Mouse (Mus musculus) bone marrow, adult 2 months (tissue): ENCODE data around the gene Myo1g. TPM values are rescaled to one million over a fixed set of nuclear protein-coding genes. Genes with fewer than 3 reads are reported as not detected.
A peak's percentile ranks its signal among the peaks of the same experiment; 100 is the strongest.

Experiments used
- H3K27ac ChIP-seq: fragments of 200-500 bp; 2 replicates; pipeline ENCODE4 v1.5.1; 2012; ENCODE audit warnings: low read depth, mild to moderate bottlenecking, control low read depth, inconsistent platforms, low read length; ENCODE audit not compliant: control insufficient read depth, poor library complexity, insufficient read depth
- H3K4me1 ChIP-seq: fragments of 200-500 bp; 2 replicates; pipeline ENCODE4 v1.6.1; 2011; ENCODE audit warnings: low read length; ENCODE audit not compliant: control insufficient read depth, insufficient read depth
- H3K4me3 ChIP-seq: fragments of 200-500 bp; replicated peaks from 2 replicates; pipeline ENCODE3; 2011; ENCODE audit warnings: mild to moderate bottlenecking, low read depth, low read length, control low read depth; ENCODE audit not compliant: control insufficient read depth
- CTCF ChIP-seq: fragments of 200-500 bp; IDR thresholded peaks from 2 replicates; pipeline ENCODE4 v1.5.1; 2011; ENCODE audit warnings: low read length, control low read depth; ENCODE audit not compliant: control insufficient read depth, insufficient read depth
- POLR2A ChIP-seq: fragments of 200-500 bp; IDR thresholded peaks from 2 replicates; pipeline ENCODE4 v1.6.1; 2011; ENCODE audit warnings: low read depth, mild to moderate bottlenecking, control low read depth, low read length, borderline replicate concordance; ENCODE audit not compliant: control insufficient read depth
- WGBS: fragments of 180-500 bp; shearing (Covaris S2); methylation state at CpG from one replicate; pipeline ENCODE4 v1.1.7; 2018; 5-methylcytosine and 5-hydroxymethylcytosine counted together
- polyA plus RNA-seq: library from polyadenylated mRNA; stranded (reverse); fragments of >200 nt; gene quantifications from 2 replicates; pipeline ENCODE4 v1.2.4, GENCODE M21; 2011; ENCODE audit warnings: low replicate concordance; ENCODE audit not compliant: missing spikeins, insufficient read depth, insufficient read length

Gene Myo1g
- polyA plus RNA-seq, 1 experiment, result 95.8 TPM

DNA sequence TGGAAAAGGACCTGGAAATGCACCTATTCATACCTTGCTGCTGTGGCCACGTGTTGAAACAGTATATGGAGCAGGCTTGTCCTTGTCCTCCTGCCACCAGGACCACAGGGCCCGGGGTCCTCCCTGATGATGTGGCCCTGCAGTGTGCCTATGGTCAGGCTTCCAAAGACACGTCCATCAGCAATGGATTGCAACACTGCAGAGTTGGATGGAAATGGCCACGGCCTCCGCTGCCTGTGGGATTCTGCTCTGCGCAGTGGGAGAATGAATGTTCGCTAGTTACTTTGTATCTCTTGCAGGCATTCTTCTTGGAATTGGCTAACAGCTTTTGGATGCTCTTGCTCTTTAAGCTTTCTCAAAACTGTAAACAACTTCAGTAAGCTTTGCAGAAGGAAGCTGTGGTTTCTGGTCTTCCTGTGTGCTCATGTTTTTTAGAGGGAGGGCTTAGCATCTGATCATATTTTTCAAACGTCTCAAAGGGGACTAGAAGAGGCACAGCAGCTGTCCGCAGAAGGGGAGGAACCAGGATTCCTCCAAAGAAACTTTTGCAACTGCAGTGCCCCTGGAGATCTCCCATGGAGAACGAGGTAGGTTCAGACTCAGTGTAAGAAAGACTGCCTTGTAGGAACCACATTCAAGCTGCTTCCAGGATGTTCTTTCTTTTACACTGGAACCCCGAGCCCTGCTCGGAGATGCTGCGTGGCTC is 40.0 kb upstream of the Myo1g start:
- peaks cover 11% of the 10 kb centered on the region for H3K4me1 ChIP-seq
- H3K27ac ChIP-seq, result peak overlapping the region; percentile 94
- WGBS, result 2% methylated on average over 13 of the region's 13 CpGs
- H3K4me3 ChIP-seq, result peak overlapping the region; percentile 88
- TF ChIP-seq POLR2A (no peak), CTCF (no peak)

DNA sequence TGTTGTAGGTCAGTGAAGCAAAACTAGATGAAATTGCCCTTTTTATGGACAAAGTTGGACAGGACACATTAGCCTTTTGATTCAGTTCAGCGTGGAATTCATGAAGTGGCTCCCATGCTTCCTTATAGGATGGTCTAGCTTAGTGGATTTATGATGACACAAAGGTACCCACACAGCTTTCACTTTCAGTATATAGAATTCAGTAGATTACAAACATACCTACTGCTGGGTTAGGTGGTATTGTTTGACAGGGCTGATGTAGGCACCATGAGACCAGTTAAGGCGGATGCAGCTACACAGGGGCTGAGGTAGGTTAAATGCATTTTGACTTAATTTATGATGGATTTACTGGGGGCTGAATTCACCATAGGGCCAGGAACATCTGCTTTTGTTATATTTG is 39.2 kb upstream of the Myo1g start:
- no peak overlapping the region; the same call in 1 of the 2 replicates for H3K27ac ChIP-seq
- peak overlapping the region; percentile 17 for H3K4me3 ChIP-seq
- 48% methylated on average over 2 of the region's 2 CpGs for WGBS
- TF ChIP-seq POLR2A (no peak), CTCF (no peak)
- peaks cover 9% of the 10 kb centered on the region for H3K4me1 ChIP-seq

DNA sequence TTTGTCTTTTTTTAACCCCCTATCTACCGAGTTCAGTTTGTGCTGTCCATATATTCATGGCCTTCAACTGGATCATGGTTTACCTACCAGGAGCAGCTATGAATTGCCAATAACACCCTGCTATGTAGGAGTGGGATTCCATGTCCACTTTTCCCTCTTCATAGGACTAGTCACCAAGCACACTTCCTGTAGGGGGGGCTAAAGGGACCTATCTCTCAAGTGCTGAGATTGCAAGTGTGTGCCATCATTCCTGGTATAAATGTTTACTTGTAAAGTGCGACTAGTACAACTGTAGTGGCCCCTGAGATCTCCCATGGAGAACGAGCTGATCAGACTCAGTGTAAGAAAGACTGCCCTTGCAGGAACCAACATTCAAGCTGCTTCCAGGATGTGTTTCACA is 37.5 kb upstream of the Myo1g start:
- Histone ChIP-seq H3K4me1 (peaks cover 8% of the 10 kb centered on the region), H3K4me3 (no peak overlapping the region), H3K27ac (no peak overlapping the region; the same call in 1 of the 2 replicates)
- WGBS, result 58% methylated on average over 3 of the region's 3 CpGs
- no peak for TF ChIP-seq CTCF
- no peak for TF ChIP-seq POLR2A

DNA sequence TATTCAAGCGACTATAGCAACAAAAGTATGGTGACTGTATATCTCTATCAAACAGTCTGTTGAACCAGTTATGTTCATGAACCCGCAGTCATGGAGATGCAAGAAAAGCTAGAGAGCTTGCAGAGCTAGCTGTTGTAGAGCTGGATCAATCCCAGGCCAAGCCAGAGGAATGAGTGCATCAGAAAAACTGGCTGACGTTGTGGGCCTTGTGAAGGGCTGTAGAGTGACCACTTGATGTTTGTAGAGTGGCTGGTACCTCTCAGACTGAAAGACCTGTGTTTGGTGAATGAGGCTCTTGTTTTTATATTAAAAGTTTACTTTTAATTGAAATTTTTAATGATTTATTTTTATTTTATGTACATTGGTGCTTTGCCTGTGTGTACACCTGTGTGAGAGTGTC is 29.4 kb upstream of the Myo1g start:
- Histone ChIP-seq H3K4me1 (no peaks in the 10 kb centered on the region; the same call in 1 of the 2 replicates), H3K27ac (no peak overlapping the region), H3K4me3 (no peak overlapping the region)
- 91% methylated on average over 3 of the region's 3 CpGs for WGBS
- no peak for TF ChIP-seq CTCF
- TF ChIP-seq POLR2A, result no peak

DNA sequence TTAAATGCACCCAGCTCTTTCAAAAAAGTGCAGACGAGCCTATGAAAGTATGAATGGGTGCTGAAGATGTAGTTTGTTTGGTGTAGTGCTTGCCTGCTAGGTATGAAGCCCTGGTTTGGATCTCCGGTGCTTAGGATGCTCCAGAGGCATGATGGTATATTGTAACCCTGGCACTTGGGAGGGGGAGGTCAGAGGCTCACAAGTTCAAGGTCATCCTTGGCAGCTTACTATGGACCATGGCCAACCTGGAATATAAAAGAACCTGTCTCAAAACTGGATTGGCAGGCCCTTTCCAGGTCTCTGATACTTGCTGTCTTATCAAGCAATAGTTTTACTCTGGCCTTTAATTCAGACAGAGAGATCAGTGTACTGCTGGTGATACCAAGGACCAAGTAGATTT is 29.0 kb upstream of the Myo1g start:
- Histone ChIP-seq H3K27ac (no peak overlapping the region), H3K4me3 (no peak overlapping the region), H3K4me1 (no peaks in the 10 kb centered on the region; the same call in 1 of the 2 replicates)
- no peak for TF ChIP-seq CTCF
- no peak for TF ChIP-seq POLR2A
- 81% methylated on average over 2 of the region's 2 CpGs for WGBS

DNA sequence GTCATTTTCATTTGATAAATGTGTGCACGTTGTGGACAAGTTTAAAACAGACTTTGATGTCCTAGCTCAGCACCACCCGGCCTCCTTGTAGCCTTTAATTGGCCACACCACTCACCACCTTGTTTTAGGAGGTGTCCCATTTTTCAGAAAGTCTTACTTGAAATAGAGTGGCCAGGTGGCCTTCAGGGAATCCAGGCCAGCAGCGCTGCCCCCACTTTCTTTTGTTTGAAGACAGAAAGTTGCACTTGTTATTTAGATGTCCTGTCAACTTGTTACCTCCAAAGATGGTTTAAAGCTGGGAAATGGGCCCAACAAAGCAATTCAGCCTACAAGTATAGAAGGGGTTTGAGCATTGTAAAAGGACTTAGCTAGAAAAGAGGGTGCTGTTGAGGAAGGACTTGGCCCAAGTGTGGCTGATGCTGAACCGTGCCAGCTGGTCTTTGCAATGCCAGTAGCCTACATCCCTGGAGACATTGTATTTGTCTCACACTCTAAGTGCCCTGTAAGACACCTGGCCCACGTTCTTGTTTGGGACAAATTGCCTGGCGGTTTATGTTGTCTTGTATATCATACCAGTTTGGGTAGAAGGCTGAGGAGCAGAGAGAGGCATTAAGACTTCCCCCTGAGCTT is 27.0 kb upstream of the Myo1g start:
- peak overlapping the region; percentile 85 for H3K4me3 ChIP-seq
- WGBS, result 8% methylated on average over 6 of the region's 6 CpGs
- H3K4me1 ChIP-seq, result no peaks in the 10 kb centered on the region; the same call in 1 of the 2 replicates

DNA sequence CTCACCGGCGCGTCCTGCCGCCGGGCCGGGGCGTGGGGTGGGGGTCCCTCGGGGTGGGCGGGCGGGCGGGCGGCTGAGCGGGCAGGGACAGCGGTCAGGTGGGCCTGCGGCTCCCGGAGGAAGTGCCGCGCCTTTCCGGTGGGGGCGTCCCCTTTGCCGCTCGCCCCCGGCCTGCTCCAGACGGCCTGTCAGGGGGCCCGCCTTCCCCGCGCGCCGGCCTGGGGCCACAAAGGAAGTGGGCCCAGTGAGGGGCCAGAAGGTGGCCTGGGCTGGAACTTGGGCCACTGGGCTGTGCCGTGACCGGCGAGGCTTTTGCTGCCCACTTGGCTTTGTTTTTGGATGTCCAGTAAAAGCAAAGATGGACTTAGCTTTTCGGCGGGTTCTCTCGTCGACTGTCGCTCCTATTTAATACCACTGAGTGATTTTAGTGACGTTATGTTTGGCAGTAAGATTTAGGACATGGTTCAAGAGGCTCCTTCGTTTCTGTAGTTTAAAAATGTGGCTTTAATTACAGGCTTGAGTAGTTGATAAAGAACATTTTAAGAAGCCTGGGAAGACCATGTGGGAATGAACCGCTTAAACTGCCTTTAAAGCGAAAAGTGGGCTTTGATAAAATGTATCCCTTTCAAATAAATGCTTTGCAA is 26.4 kb upstream of the Myo1g start:
- 2% methylated on average over 36 of the region's 41 CpGs for WGBS
- TF ChIP-seq POLR2A (peak; percentile 57; the same call in 1 of the 2 replicates), CTCF (no peak)
- H3K4me1 ChIP-seq, result no peaks in the 10 kb centered on the region; the same call in 1 of the 2 replicates
- H3K27ac ChIP-seq, result peak overlapping the region; percentile 97
- H3K4me3 ChIP-seq, result peak overlapping the region; percentile 85

More for the DNA sequence above, 27.0 kb upstream of the Myo1g start:
- no peak for TF ChIP-seq CTCF
- no peak for TF ChIP-seq POLR2A
- H3K27ac ChIP-seq, result peak overlapping the region; percentile 97
